Mouse (Mus musculus): ENCODE measurements around the gene Trpm1. TPM values are rescaled to one million over a fixed set of nuclear protein-coding genes. Genes with fewer than 3 reads are reported as not detected.

Gene Trpm1
- polyA plus RNA-seq, 1 experiment from 2014 or later: 0.11 TPM

DNA sequence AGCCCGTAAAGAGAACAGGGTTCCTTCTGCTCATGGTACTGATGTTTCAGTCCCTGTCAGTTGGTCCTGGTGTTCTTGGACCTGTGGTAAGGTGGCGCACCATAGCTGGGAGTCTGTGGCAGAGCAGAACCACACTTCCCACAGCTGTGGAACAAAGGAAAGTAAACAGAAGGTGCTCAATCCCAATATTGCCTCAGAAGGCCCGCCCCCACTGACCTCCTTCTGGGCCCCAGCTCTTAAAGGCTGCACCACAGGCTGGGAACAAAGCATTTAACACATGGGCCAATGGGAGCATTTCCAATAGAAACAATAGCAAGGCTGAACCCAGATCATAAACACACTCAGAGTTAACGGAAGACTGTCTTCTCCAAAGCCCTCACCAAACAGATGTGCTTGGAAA is 82.9 kb downstream of the Trpm1 start:
- no peaks in the 10 kb centered on the region for H3K27me3 ChIP-seq (ENCODE audit: control insufficient read depth, insufficient read depth, low read length)
- no peaks in the 10 kb centered on the region for H3K4me1 ChIP-seq (ENCODE audit: control insufficient read depth, insufficient read depth, low read length)
- no peak overlapping the region for H3K4me3 ChIP-seq (ENCODE audit: low read depth, low read length)
- no peak overlapping the region for H3K27ac ChIP-seq (ENCODE audit: low read depth, low read length)
- no peak; the same call in 1 of the 2 replicates for ATAC-seq (ENCODE audit: low read depth)
- no peaks in the 10 kb centered on the region for H3K9me3 ChIP-seq (ENCODE audit: control insufficient read depth, low read length)
- H3K9ac ChIP-seq (replicated peaks; ENCODE audit: low read depth, low read length): no peak overlapping the region
- WGBS: 60% methylated on average over 4 of the region's 4 CpGs
- H3K36me3 ChIP-seq (ENCODE audit: control insufficient read depth, insufficient read depth, low read length): no peaks in the 10 kb centered on the region
- H3K4me2 ChIP-seq (ENCODE audit: low read depth, low read length): no peak overlapping the region

DNA sequence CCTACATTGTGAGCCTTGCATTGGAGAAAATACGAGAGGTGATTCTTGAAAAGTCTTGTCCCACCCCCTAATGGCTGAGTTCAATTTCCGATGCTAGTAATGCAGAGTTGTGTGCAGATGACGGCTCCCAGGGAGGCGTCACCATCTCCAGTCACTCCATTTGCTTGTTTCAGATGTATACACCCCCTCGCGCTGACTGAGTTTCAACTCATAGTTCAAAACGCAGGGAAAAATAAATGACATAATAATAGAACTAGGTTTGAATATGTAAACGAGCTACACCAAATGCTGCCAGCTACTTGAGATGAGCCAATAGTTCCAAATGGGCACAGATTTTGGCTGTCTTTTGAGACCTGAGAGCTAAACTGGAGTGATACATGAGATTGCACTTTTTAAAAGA is 84.1 kb downstream of the Trpm1 start:
- WGBS: 96% methylated on average over 8 of the region's 8 CpGs
- ATAC-seq (ENCODE audit: low read depth): no peak

DNA sequence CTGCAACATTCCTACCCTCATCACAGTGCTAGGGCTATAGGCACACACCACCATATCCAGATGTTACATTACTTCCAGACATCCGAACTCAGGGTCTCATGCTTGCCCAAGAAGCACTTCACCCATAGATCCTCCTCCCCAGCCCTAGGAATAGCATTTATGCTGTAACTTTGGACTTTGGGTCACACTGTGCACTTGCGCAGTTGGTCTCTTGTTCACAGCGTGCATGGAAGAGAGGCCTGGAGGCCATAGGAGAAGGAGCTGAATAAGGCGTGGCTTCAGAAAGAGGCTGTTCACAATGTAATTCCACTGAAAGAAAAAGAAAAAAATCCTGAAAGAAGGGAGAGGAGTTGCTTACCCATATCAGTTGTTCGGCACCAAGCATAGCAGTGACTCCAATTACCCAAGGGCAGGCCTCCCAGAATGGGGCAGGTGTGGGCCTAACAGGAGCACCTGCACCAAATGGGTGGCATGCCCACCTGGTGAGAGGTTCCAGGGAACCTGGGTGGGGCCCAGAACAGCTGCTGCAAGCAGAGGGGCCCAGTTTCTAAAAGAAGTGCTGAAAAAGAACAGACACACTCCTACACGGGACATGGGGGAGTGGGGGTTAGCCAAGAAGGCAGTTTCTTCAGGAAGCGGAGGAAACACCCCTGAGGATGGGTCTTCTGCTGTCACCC is 84.9 kb downstream of the Trpm1 start:
- Histone ChIP-seq H3K9me3 (ENCODE audit: control insufficient read depth, low read length) (no peaks in the 10 kb centered on the region), H3K4me3 (ENCODE audit: low read depth, low read length) (no peak overlapping the region), H3K27me3 (ENCODE audit: control insufficient read depth, insufficient read depth, low read length) (no peaks in the 10 kb centered on the region), H3K4me1 (ENCODE audit: control insufficient read depth, insufficient read depth, low read length) (no peaks in the 10 kb centered on the region), H3K36me3 (ENCODE audit: control insufficient read depth, insufficient read depth, low read length) (no peaks in the 10 kb centered on the region), H3K27ac (ENCODE audit: low read depth, low read length) (no peak overlapping the region), H3K9ac (replicated peaks; ENCODE audit: low read depth, low read length) (no peak overlapping the region), H3K4me2 (ENCODE audit: low read depth, low read length) (no peak overlapping the region)
- WGBS: 94% methylated on average over 7 of the region's 7 CpGs
- ATAC-seq (ENCODE audit: low read depth): no peak

More for the DNA sequence above, 84.1 kb downstream of the Trpm1 start:
- no peaks in the 10 kb centered on the region for H3K9me3 ChIP-seq (ENCODE audit: control insufficient read depth, low read length)
- no peaks in the 10 kb centered on the region for H3K36me3 ChIP-seq (ENCODE audit: control insufficient read depth, insufficient read depth, low read length)
- H3K4me2 ChIP-seq (ENCODE audit: low read depth, low read length): no peak overlapping the region
- no peak overlapping the region for H3K4me3 ChIP-seq (ENCODE audit: low read depth, low read length)
- no peaks in the 10 kb centered on the region for H3K4me1 ChIP-seq (ENCODE audit: control insufficient read depth, insufficient read depth, low read length)
- H3K9ac ChIP-seq (replicated peaks; ENCODE audit: low read depth, low read length): no peak overlapping the region
- H3K27me3 ChIP-seq (ENCODE audit: control insufficient read depth, insufficient read depth, low read length): no peaks in the 10 kb centered on the region
- no peak overlapping the region for H3K27ac ChIP-seq (ENCODE audit: low read depth, low read length)

DNA sequence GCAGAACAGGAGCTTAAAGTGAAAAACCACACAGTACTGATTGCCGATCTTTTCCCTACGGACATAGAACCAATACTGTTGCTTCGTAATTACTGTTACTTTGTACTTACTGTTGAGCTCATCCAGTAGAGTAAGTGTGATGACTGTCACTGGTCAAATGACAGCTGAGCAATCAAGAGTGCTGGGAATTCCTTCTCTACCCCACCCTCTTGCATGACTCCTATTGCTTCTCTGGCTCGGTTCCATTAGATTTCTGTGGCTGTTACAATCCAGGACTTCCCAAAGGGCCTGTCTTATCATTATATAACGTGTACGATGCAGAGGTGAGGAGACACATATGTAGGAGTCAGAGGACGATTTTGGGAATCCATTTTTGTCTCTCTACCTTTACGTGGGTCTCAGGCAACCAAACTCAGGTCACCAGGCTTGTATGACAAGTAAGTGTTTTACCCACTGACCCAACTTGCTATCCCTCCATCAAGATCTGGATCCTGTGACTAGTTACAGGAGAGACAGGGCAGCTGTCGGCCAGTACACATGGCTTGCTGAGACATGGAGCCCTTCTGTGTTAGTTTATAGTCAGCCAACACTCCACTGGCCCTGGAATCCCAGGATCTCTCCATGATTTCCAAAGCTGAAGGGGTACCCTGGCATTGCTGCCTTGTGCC is 85.6 kb downstream of the Trpm1 start:
- Histone ChIP-seq H3K4me2 (ENCODE audit: low read depth, low read length) (no peak overlapping the region), H3K36me3 (ENCODE audit: control insufficient read depth, insufficient read depth, low read length) (no peaks in the 10 kb centered on the region), H3K4me1 (ENCODE audit: control insufficient read depth, insufficient read depth, low read length) (no peaks in the 10 kb centered on the region), H3K27ac (ENCODE audit: low read depth, low read length) (no peak overlapping the region), H3K27me3 (ENCODE audit: control insufficient read depth, insufficient read depth, low read length) (no peaks in the 10 kb centered on the region), H3K9ac (replicated peaks; ENCODE audit: low read depth, low read length) (no peak overlapping the region), H3K4me3 (ENCODE audit: low read depth, low read length) (no peak overlapping the region), H3K9me3 (ENCODE audit: control insufficient read depth, low read length) (no peaks in the 10 kb centered on the region)
- 85% methylated on average over 9 of the region's 9 CpGs for WGBS
- ATAC-seq (ENCODE audit: low read depth): no peak

DNA sequence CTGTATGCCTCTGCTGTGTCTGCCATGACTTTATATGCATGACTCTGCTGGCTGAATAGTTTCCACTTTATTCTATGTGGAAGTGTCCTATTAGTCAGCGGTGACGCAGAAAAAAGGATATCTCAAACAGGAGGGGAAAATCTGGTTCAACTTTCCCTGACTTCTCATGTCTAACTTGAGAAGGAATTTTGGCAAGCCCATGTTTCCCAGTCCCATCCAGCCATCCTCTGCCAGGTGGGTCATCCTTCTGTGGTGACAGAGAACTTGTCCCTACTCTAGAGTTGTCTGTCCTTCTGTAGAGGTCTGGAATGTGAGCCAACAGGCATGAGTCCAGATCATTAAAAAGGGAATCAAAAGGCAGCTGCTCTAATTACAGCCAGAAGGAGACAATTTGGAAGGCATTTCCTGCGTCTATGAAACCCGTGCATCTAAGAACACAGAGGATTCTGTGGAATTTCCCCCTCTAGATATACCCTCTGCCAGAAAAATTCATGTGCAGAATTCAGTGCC is 86.2 kb downstream of the Trpm1 start:
- Histone ChIP-seq H3K9ac (replicated peaks; ENCODE audit: low read depth, low read length) (no peak overlapping the region), H3K9me3 (ENCODE audit: control insufficient read depth, low read length) (no peaks in the 10 kb centered on the region), H3K36me3 (ENCODE audit: control insufficient read depth, insufficient read depth, low read length) (no peaks in the 10 kb centered on the region), H3K4me1 (ENCODE audit: control insufficient read depth, insufficient read depth, low read length) (no peaks in the 10 kb centered on the region), H3K27me3 (ENCODE audit: control insufficient read depth, insufficient read depth, low read length) (no peaks in the 10 kb centered on the region), H3K4me2 (ENCODE audit: low read depth, low read length) (no peak overlapping the region), H3K4me3 (ENCODE audit: low read depth, low read length) (no peak overlapping the region), H3K27ac (ENCODE audit: low read depth, low read length) (no peak overlapping the region)
- WGBS: 77% methylated on average over 4 of the region's 4 CpGs
- no peak for ATAC-seq (ENCODE audit: low read depth)

DNA sequence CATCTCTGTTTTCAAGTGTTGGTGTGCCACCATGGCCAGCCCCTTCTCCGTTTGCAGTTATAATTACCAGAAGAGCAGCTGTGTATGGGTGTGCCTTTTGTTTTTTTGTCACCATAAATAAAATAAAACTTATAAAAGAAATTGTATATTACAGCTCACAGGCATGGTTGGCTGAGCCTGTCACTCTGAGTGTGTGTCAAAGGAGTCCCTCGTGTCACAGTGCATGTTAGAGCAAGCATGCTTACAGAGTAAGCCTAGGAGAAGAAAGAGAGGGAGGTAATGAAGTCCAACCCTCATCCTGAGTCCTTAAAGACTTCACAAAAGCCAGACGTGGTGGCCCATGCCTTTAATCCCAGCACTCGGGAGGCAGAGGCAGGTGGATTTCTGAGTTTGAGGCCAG is 88.8 kb downstream of the Trpm1 start:
- Histone ChIP-seq H3K9ac (replicated peaks; ENCODE audit: low read depth, low read length) (no peak overlapping the region), H3K4me1 (ENCODE audit: control insufficient read depth, insufficient read depth, low read length) (no peaks in the 10 kb centered on the region), H3K36me3 (ENCODE audit: control insufficient read depth, insufficient read depth, low read length) (no peaks in the 10 kb centered on the region), H3K4me2 (ENCODE audit: low read depth, low read length) (no peak overlapping the region), H3K27ac (ENCODE audit: low read depth, low read length) (no peak overlapping the region), H3K27me3 (ENCODE audit: control insufficient read depth, insufficient read depth, low read length) (no peaks in the 10 kb centered on the region), H3K4me3 (ENCODE audit: low read depth, low read length) (no peak overlapping the region), H3K9me3 (ENCODE audit: control insufficient read depth, low read length) (no peaks in the 10 kb centered on the region)
- no peak for ATAC-seq (ENCODE audit: low read depth)
- 75% methylated on average over 4 of the region's 4 CpGs for WGBS

DNA sequence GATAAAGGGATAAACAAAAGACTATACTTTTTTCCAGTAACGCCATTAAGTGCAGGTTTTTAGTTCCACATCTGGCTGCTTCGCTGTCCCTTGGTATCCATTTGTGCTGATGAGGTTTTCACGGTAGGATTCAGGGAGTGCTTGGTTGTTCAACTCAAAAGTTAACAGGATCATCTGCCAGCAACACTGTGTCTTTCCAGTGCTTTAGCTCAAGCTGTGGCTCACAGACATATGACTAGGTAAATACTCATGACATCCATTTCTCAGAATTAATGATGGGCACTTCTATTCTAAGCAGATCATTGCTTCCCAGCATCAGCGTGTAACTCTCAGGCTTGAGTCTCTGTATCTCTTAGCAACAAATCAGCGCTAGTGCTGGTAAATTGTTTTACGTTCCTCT is 90.7 kb downstream of the Trpm1 start:
- Histone ChIP-seq H3K27ac (ENCODE audit: low read depth, low read length) (no peak overlapping the region), H3K27me3 (ENCODE audit: control insufficient read depth, insufficient read depth, low read length) (no peaks in the 10 kb centered on the region), H3K4me1 (ENCODE audit: control insufficient read depth, insufficient read depth, low read length) (no peaks in the 10 kb centered on the region), H3K9ac (replicated peaks; ENCODE audit: low read depth, low read length) (no peak overlapping the region), H3K9me3 (ENCODE audit: control insufficient read depth, low read length) (no peaks in the 10 kb centered on the region), H3K4me2 (ENCODE audit: low read depth, low read length) (no peak overlapping the region), H3K36me3 (ENCODE audit: control insufficient read depth, insufficient read depth, low read length) (no peaks in the 10 kb centered on the region), H3K4me3 (ENCODE audit: low read depth, low read length) (no peak overlapping the region)
- 57% methylated on average over 6 of the region's 6 CpGs for WGBS
- ATAC-seq (ENCODE audit: low read depth): peak; percentile 69

DNA sequence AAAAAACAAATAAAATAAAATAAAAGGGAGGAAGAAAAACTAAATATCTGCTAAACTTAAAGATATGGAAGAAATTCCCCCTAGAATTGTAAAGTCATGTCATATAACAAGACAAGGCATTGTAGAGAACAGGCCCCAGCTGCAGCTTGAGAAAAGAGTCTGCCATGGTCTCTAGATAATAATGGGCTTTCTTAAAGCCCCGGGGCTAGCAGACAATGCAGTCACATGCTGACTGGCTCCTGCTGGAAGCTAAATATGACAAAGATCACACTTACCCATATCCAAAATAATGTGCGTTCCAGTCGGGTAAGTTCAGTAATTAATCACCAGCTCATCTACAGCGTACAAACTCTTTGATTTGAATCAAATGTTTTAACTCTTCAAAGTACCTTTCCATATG is 93.1 kb downstream of the Trpm1 start:
- H3K4me3 ChIP-seq (ENCODE audit: low read depth, low read length): no peak overlapping the region
- H3K9me3 ChIP-seq (ENCODE audit: control insufficient read depth, low read length): no peaks in the 10 kb centered on the region
- no peaks in the 10 kb centered on the region for H3K27me3 ChIP-seq (ENCODE audit: control insufficient read depth, insufficient read depth, low read length)
- H3K9ac ChIP-seq (replicated peaks; ENCODE audit: low read depth, low read length): no peak overlapping the region
- H3K36me3 ChIP-seq (ENCODE audit: control insufficient read depth, insufficient read depth, low read length): no peaks in the 10 kb centered on the region
- no peaks in the 10 kb centered on the region for H3K4me1 ChIP-seq (ENCODE audit: control insufficient read depth, insufficient read depth, low read length)
- no peak overlapping the region for H3K4me2 ChIP-seq (ENCODE audit: low read depth, low read length)
- H3K27ac ChIP-seq (ENCODE audit: low read depth, low read length): no peak overlapping the region
- 41% methylated on average over 4 of the region's 4 CpGs for whole genome bisulfite sequencing
- ATAC-seq (ENCODE audit: low read depth): no peak

DNA sequence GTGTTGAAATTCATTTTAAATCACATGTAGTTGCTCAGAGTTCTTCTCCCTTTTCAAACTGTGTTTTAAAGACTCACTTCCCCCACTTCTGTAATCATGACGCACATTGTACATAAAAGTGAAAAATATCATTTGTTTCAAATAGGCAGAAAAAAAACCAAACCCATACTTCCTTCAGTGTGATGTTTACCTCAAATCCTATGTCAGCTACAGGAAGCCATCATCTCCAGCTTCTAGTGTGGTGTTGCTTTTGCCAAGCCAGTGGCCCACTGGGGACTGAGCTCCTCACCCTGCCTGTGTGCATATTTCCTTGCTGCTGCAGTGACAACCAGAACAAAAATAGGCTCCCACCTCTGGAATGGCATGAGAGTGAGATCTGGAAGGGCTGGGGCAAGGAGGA is 94.7 kb downstream of the Trpm1 start:
- H3K9me3 ChIP-seq (ENCODE audit: control insufficient read depth, low read length): no peaks in the 10 kb centered on the region
- no peak overlapping the region for H3K9ac ChIP-seq (replicated peaks; ENCODE audit: low read depth, low read length)
- H3K27ac ChIP-seq (ENCODE audit: low read depth, low read length): no peak overlapping the region
- 90% methylated on average over 1 of the region's 1 CpGs for WGBS
- no peak overlapping the region for H3K4me3 ChIP-seq (ENCODE audit: low read depth, low read length)
- no peaks in the 10 kb centered on the region for H3K27me3 ChIP-seq (ENCODE audit: control insufficient read depth, insufficient read depth, low read length)
- no peak overlapping the region for H3K4me2 ChIP-seq (ENCODE audit: low read depth, low read length)
- no peaks in the 10 kb centered on the region for H3K36me3 ChIP-seq (ENCODE audit: control insufficient read depth, insufficient read depth, low read length)
- no peak for ATAC-seq (ENCODE audit: low read depth)
- H3K4me1 ChIP-seq (ENCODE audit: control insufficient read depth, insufficient read depth, low read length): no peaks in the 10 kb centered on the region

Measured in neural tube, embryonic 14.5 days (tissue).